Mouse (Mus musculus) hindbrain, embryonic 12.5 days (tissue): ENCODE results near the gene Morc4. TPM values are rescaled to one million over a fixed set of nuclear protein-coding genes. Genes with fewer than 3 reads are reported as not detected.

ENCODE experiments used
- ATAC-seq: fragments of 200-750 bp; cut with Nextera tagmentation; 2 replicates; pipeline ENCODE4 v1.8.0; 2017; ENCODE audit warnings: moderate TSS enrichment; ENCODE audit not compliant: low FRiP score
- H3K27ac ChIP-seq: fragments of 300-500 bp; sonication (generic); 2 replicates; pipeline ENCODE4 v1.5.1; 2016; ENCODE audit warnings: mild to moderate bottlenecking
- H3K27me3 ChIP-seq: fragments of 300-500 bp; sonication (generic); 2 replicates; pipeline ENCODE4 v1.6.1; 2016; ENCODE audit warnings: mild to moderate bottlenecking
- H3K36me3 ChIP-seq: fragments of 300-500 bp; sonication (generic); 2 replicates; pipeline ENCODE4 v1.6.1; 2016; ENCODE audit warnings: mild to moderate bottlenecking
- H3K4me1 ChIP-seq: fragments of 300-500 bp; sonication (generic); 2 replicates; pipeline ENCODE4 v1.6.1; 2016
- H3K4me2 ChIP-seq: fragments of 300-500 bp; sonication (generic); replicated peaks from 2 replicates; pipeline ENCODE4 v1.6.1; 2016; ENCODE audit warnings: mild to moderate bottlenecking
- H3K4me3 ChIP-seq: fragments of 300-500 bp; sonication (generic); 2 replicates; pipeline ENCODE4 v1.5.1; 2016; ENCODE audit warnings: mild to moderate bottlenecking
- H3K9ac ChIP-seq: fragments of 300-500 bp; sonication (generic); 2 replicates; pipeline ENCODE4 v1.6.1; 2016; ENCODE audit warnings: mild to moderate bottlenecking, moderate library complexity
- H3K9me3 ChIP-seq: fragments of 300-500 bp; sonication (generic); replicated peaks from 2 replicates; pipeline ENCODE4 v1.6.1; 2016; ENCODE audit warnings: mild to moderate bottlenecking
- WGBS: fragments of 180-500 bp; shearing (Covaris S2); methylation state at CpG from one replicate; pipeline ENCODE4 v1.1.7; 2016; 5-methylcytosine and 5-hydroxymethylcytosine counted together
- polyA plus RNA-seq: library from polyadenylated mRNA; unstranded; fragments of >200 nt; fragmentation: Nextera tagmentation; extraction: Ambion mirVana; gene quantifications from 2 replicates; pipeline ENCODE4 v1.2.1, GENCODE M21; 2016

The Morc4 gene
- polyA plus RNA-seq, 1 experiment from 2014 or later: 8.2 TPM

DNA sequence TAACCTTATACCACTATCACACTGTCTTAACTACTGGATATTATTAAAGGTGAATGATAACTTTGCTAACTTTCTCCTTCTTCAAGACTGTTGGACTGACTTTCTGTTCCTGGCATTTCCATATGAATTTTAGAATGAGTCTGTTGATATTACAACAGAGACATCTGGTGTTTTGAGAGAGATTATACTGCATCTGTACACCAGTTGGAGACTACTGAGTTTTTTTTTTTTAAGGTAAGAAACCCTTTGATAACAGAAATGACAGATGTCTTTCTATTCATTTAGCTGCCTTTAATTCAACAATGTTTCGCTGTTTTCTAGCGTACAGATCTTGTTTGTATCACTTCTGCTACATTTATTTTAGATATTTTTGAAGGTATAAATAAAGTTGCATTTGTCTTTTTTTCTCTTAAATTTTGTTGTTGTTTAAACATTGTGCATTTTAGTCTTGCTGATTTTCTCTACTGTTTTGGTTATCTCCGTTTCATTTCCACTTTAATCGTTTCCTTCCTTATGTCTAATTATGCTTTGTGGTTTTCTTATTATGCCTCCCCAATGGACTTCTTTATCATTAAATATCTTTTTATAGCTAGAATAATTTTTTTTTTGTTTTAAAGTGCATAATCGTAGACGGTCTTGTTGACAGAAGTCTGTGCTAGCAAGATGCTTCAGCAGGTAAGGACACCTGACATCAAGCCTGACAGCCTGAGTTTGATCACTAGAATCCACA, 42.9 kb downstream of the Morc4 start:
- WGBS: 92% methylated on average over 6 of the region's 6 CpGs
- ATAC-seq: no peak
- Histone ChIP-seq H3K4me3 (no peak overlapping the region), H3K9me3 (no peaks in the 10 kb centered on the region), H3K4me1 (no peaks in the 10 kb centered on the region), H3K36me3 (no peaks in the 10 kb centered on the region), H3K27ac (no peak overlapping the region), H3K9ac (no peak overlapping the region), H3K4me2 (no peak overlapping the region), H3K27me3 (no peaks in the 10 kb centered on the region; the same call in 1 of the 2 replicates)

DNA sequence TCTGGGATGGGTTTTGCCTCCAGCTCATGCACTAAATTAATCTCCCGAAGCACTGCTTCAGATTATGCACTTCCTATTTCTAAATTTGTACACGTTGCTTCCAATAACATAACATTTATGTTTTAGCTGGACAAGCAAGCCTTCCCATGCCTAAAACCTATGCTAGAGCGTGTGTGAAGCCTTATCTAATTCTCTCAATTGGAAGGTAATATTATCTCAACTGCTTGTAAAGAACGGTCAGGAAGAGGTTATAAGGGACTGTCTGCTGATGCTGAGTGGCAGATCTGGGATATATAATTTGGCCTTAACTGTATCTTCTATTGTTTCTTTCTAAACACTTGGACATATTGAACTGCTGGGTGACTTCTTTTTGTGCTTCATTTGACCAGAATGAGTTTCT, 44.6 kb downstream of the Morc4 start:
- 86% methylated on average over 4 of the region's 4 CpGs for WGBS
- H3K4me1 ChIP-seq: no peaks in the 10 kb centered on the region
- no peaks in the 10 kb centered on the region for H3K9me3 ChIP-seq
- ATAC-seq: no peak
- no peak overlapping the region for H3K27ac ChIP-seq
- H3K4me2 ChIP-seq: no peak overlapping the region
- no peak overlapping the region for H3K4me3 ChIP-seq
- no peak overlapping the region for H3K9ac ChIP-seq
- no peaks in the 10 kb centered on the region; the same call in 1 of the 2 replicates for H3K27me3 ChIP-seq
- no peaks in the 10 kb centered on the region for H3K36me3 ChIP-seq

- no peaks in the 10 kb centered on the region for H3K4me1 ChIP-seq
- H3K36me3 ChIP-seq: no peaks in the 10 kb centered on the region
- 90% methylated on average over 1 of the region's 1 CpGs for WGBS
These were observed 46.1 kb downstream of the Morc4 start for GRCm38 (mm10) chrX:139825402-139825801.

GRCm38 (mm10) chrX:139815201-139815600, 56.3 kb downstream of the Morc4 start:
- Histone ChIP-seq H3K4me3 (no peak overlapping the region), H3K27me3 (peaks cover 8% of the 10 kb centered on the region; the same call in 1 of the 2 replicates), H3K9me3 (no peaks in the 10 kb centered on the region), H3K4me1 (no peaks in the 10 kb centered on the region), H3K36me3 (no peaks in the 10 kb centered on the region), H3K9ac (no peak overlapping the region), H3K27ac (no peak overlapping the region), H3K4me2 (no peak overlapping the region)
- WGBS: 77% methylated on average over 5 of the region's 5 CpGs
- no peak for ATAC-seq

More at GRCm38 (mm10) chrX:139825402-139825801, 46.1 kb downstream of the Morc4 start:
- Histone ChIP-seq H3K4me3 (no peak overlapping the region), H3K27ac (no peak overlapping the region), H3K9me3 (no peaks in the 10 kb centered on the region), H3K4me2 (no peak overlapping the region), H3K9ac (no peak overlapping the region), H3K27me3 (peaks cover 3% of the 10 kb centered on the region; the same call in 1 of the 2 replicates)
- no peak for ATAC-seq

GRCm38 (mm10) chrX:139814018-139814635, 57.4 kb downstream of the Morc4 start:
- H3K4me2 ChIP-seq: no peak overlapping the region
- ATAC-seq: no peak
- no peaks in the 10 kb centered on the region for H3K36me3 ChIP-seq
- 89% methylated on average over 8 of the region's 8 CpGs for WGBS
- H3K4me1 ChIP-seq: no peaks in the 10 kb centered on the region
- H3K4me3 ChIP-seq: no peak overlapping the region
- peaks cover 8% of the 10 kb centered on the region; the same call in 1 of the 2 replicates for H3K27me3 ChIP-seq
- H3K9ac ChIP-seq: no peak overlapping the region
- no peaks in the 10 kb centered on the region for H3K9me3 ChIP-seq
- no peak overlapping the region for H3K27ac ChIP-seq

DNA sequence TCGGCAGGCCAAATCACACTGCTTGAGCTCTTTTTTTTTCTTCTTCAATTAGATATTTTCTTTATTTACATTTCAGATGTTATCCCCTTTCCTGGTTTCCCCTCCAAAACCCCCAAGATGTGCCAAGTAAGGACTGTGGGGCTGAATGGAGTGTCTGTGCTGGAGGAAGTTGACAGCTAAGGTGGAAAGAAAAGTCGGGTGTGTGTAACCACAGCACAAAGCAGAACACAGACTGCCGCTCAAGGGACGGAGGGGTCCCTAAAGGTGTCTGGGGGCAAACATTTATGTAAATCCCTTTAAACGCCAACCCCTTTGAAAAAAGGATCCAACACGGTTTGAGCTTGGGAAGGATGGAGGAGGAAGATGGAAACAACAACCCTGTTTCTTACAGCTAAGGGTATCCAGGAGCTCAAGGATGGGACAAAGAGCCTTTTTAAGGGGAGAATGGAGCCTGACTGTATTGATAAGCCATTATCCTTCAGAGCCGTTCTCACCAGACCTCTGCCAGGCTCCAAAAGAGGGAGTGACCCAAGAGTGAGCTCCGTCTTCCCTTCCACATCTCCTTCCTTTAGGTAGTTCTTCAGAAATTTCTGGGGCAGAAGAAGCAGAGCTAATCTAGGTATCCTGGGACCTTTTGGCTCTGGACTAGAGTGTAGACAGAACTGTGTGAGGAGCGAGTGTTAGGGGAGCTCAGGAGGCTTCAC, 58.0 kb downstream of the Morc4 start:
- 68% methylated on average over 9 of the region's 9 CpGs for WGBS
- Histone ChIP-seq H3K27ac (no peak overlapping the region), H3K4me2 (no peak overlapping the region), H3K27me3 (peaks cover 8% of the 10 kb centered on the region; the same call in 1 of the 2 replicates), H3K9me3 (no peaks in the 10 kb centered on the region), H3K4me1 (no peaks in the 10 kb centered on the region), H3K36me3 (no peaks in the 10 kb centered on the region), H3K4me3 (no peak overlapping the region), H3K9ac (no peak overlapping the region)
- no peak for ATAC-seq

DNA sequence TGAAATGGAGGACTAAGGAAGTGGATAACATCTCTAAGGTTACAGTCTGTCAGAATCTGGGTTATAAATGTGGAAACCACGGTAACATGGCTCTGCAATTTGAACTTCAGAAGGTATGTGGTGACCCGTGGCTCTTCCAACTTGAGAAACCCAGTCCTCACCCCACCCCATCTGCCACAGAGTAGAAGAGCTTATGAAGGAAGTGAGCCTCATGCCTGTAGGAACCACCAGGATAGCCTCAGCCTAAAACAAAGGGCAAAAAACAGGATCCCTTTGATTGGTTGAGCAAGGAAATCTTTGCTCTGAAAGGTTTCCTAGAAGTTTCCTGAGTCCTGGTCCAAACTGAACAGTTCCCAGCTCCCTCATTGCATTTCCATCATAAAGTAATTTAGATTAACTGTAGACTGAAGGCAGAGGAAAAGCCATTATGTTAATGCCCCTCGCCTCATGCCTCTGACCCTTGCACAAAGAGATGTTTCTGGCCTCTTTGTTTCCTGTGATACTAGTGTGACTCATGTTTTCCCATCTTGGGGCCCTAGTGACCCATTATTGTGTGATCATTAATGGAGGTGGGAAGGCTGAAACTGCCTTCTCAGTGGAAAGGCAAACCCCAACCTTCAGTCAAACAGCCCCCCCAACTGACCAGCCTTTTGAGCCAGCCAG, 58.7 kb downstream of the Morc4 start:
- no peaks in the 10 kb centered on the region for H3K36me3 ChIP-seq
- H3K9ac ChIP-seq: no peak overlapping the region
- no peak overlapping the region for H3K27ac ChIP-seq
- no peak overlapping the region for H3K4me2 ChIP-seq
- H3K4me1 ChIP-seq: no peaks in the 10 kb centered on the region
- H3K4me3 ChIP-seq: no peak overlapping the region
- ATAC-seq: no peak
- WGBS: 53% methylated on average over 3 of the region's 3 CpGs
- peaks cover 8% of the 10 kb centered on the region; the same call in 1 of the 2 replicates for H3K27me3 ChIP-seq
- H3K9me3 ChIP-seq: no peaks in the 10 kb centered on the region

- no peaks in the 10 kb centered on the region for H3K36me3 ChIP-seq
- H3K27me3 ChIP-seq: peaks cover 12% of the 10 kb centered on the region; the same call in 1 of the 2 replicates
- no peak overlapping the region for H3K9ac ChIP-seq
- 92% methylated on average over 10 of the region's 10 CpGs for WGBS
- no peak overlapping the region for H3K27ac ChIP-seq
- H3K9me3 ChIP-seq: no peaks in the 10 kb centered on the region
- H3K4me1 ChIP-seq: no peaks in the 10 kb centered on the region
- no peak overlapping the region for H3K4me3 ChIP-seq
- H3K4me2 ChIP-seq: no peak overlapping the region
- ATAC-seq: no peak
These were observed 63.0 kb downstream of the Morc4 start for GRCm38 (mm10) chrX:139808501-139808900.

DNA sequence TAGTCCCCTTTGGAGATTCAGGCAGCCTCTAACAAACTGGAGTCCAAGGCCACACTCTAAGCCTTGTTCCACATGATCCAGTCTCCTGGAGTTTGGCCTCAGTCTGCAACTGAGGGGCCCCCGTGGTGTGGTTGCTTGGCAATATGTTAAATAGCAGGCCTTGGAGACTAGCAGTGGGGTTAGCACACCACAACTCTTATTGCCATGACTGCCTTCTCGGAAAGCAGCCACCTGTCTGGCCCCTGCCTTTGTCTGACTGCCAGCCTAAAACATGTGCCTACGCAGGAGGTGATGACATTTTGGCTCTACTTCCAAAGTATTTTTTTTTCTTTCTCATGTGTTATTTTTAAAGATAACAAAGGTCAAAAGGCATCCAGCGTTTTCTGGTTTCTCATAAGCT, 63.4 kb downstream of the Morc4 start:
- 40% methylated on average over 4 of the region's 4 CpGs for WGBS
- no peak overlapping the region for H3K4me3 ChIP-seq
- H3K9me3 ChIP-seq: no peaks in the 10 kb centered on the region
- H3K9ac ChIP-seq: no peak overlapping the region
- H3K4me1 ChIP-seq: no peaks in the 10 kb centered on the region
- peaks cover 12% of the 10 kb centered on the region; the same call in 1 of the 2 replicates for H3K27me3 ChIP-seq
- ATAC-seq: no peak
- H3K27ac ChIP-seq: no peak overlapping the region
- no peak overlapping the region for H3K4me2 ChIP-seq
- H3K36me3 ChIP-seq: no peaks in the 10 kb centered on the region

DNA sequence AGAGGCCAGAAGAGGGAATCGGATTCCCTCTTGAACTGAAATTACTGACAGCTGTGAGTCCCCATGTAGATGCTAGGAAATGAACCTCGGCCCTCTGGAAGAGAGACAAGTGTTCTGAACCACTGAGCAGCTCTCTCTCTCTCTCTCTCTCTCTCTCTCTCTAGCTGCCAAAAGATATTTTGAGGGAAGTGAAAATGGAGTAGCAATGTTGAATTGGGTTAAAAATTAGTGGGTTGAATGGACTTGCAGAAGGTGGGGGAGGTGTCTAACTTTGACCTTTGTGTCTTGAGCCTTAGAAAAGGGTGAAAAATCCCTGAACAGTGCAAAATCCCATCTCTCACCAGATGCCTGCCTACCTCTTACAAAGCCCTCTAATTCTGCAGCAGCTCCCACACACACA, 64.1 kb downstream of the Morc4 start:
- WGBS: 78% methylated on average over 2 of the region's 2 CpGs

DNA sequence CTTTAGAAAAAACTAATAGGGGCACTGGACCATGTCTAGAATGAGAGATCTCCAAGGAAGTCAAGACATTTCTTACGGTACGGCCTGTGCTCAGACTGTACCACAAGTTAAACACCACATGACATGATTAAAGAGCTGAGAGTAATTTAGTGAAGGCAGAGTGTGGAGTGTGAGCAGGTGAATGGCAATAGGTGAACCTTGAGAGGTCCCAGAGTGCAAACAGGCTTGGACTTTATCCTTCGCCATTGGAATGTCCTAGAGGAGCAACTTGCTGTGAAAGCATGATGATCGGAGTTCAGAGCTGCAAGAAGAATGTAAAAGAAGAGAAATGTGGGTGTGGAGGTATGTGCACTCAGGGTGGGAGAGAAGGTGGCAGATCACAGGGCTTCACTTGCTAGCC, 65.6 kb downstream of the Morc4 start:
- Histone ChIP-seq H3K36me3 (no peaks in the 10 kb centered on the region), H3K27me3 (peaks cover 10% of the 10 kb centered on the region; the same call in 1 of the 2 replicates), H3K4me2 (no peak overlapping the region), H3K9ac (no peak overlapping the region), H3K4me3 (no peak overlapping the region), H3K4me1 (no peaks in the 10 kb centered on the region), H3K9me3 (no peaks in the 10 kb centered on the region), H3K27ac (no peak overlapping the region)
- WGBS: 94% methylated on average over 4 of the region's 4 CpGs
- no peak for ATAC-seq

More for the DNA sequence above, 64.1 kb downstream of the Morc4 start:
- H3K4me2 ChIP-seq: no peak overlapping the region
- no peak overlapping the region for H3K4me3 ChIP-seq
- peaks cover 11% of the 10 kb centered on the region; the same call in 1 of the 2 replicates for H3K27me3 ChIP-seq
- no peaks in the 10 kb centered on the region for H3K4me1 ChIP-seq
- no peak overlapping the region for H3K27ac ChIP-seq
- ATAC-seq: no peak
- no peaks in the 10 kb centered on the region for H3K36me3 ChIP-seq
- H3K9me3 ChIP-seq: no peaks in the 10 kb centered on the region
- H3K9ac ChIP-seq: no peak overlapping the region

GRCm38 (mm10) chrX:139803028-139803427, 68.4 kb downstream of the Morc4 start:
- H3K4me1 ChIP-seq: no peaks in the 10 kb centered on the region
- H3K9ac ChIP-seq: no peak overlapping the region
- no peak overlapping the region for H3K4me3 ChIP-seq
- no peak for ATAC-seq
- 79% methylated on average over 2 of the region's 2 CpGs for WGBS
- H3K9me3 ChIP-seq: no peaks in the 10 kb centered on the region
- H3K36me3 ChIP-seq: no peaks in the 10 kb centered on the region
- H3K27me3 ChIP-seq: peaks cover 15% of the 10 kb centered on the region
- H3K27ac ChIP-seq: no peak overlapping the region
- no peak overlapping the region for H3K4me2 ChIP-seq
